ENCODE assay signal across 16 mouse cellular contexts in the genomic region with DNA sequence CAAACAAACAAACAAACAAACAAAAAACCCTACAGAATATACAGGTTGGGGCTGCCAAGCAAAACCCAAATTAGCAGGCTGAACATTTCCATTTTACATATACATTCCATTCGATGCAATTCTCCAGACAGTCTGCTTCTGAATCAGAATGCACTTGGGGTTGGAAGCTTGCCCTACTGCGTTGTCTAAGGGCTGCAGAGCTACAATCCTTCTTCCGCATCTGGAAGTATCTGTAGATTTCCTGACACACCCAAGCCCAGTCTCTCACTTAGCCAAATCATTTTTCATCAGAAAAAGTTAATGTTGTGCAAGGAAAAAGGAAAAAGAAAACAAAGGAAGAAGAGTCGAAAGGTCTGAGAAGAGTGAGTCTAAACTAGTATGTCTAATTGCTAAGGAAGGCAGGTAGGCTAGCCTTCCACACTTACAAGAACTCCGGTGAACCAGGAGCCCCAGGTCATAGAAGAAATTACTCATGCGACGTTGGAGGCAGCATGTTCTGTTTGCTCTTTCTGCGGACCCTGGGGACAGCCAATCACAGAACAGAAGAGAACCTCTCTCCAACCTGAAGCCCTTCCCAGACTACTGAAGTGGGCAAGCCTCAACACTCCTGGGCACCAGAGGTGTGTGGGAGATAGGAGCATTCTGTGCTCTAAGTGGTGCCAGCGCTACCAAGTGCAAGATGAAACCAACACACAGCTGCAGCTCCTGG. TPM values are rescaled to one million over a fixed set of nuclear protein-coding genes. Genes with fewer than 3 reads are reported as not detected.
DNase-seq lines count a peak whose midpoint lies in the region; ATAC-seq and TF ChIP-seq lines count a peak whose summit lies in the region.
"Had no signal": no experiment of that assay in that cellular context is flagged by ENCODE, and none has a peak within 500 bp of the region (broad histone marks: within the 10 kb centered on the region; RNA-seq: fewer than 3 reads in every experiment).

No protein-coding gene starts in this region.

- intact Hi-C loops in heart, postnatal 10 days (cut with DNase I): no loop called here

- 63% methylated on average over 9 of the region's 9 CpGs for WGBS in heart, embryonic 16.5 days
- WGBS in stomach, postnatal 0 days: 41% methylated on average over 9 of the region's 9 CpGs
- 91% methylated on average over 9 of the region's 9 CpGs for WGBS in forebrain, embryonic 15.5 days

- no peak for ATAC-seq in heart, embryonic 16.5 days (replicated peaks; ENCODE audit: extremely low read depth, insufficient read depth, low FRiP score)
- ATAC-seq in stomach, postnatal 0 days (ENCODE audit: low FRiP score, low TSS enrichment): no peak; the same call in 1 of the 2 replicates
- no peak for ATAC-seq in forebrain, embryonic 15.5 days (replicated peaks)
- ATAC-seq: forebrain, embryonic 13.5 days; intestine, postnatal 0 days; midbrain, embryonic 16.5 days had no signal

- no peak overlapping the region for H3K4me2 ChIP-seq in heart, embryonic 16.5 days (ENCODE audit: low read depth, low read length)
- no peak overlapping the region for H3K4me2 ChIP-seq in stomach, postnatal 0 days (replicated peaks; ENCODE audit: low read depth)
- H3K4me2 ChIP-seq in forebrain, embryonic 15.5 days (replicated peaks): no peak overlapping the region
- H3K4me2 ChIP-seq: forebrain, embryonic 13.5 days; heart, embryonic 11.5 days; hindbrain, embryonic 14.5 days; liver, embryonic 15.5 days had no signal

- no peak for DNase-seq in heart, postnatal 10 days
- peak; percentile 30 for DNase-seq in right cerebral cortex, adult 18-20 months
- DNase-seq in right cerebral cortex, postnatal 10 days (ENCODE audit: low spot score in 2 of 2): no peak
- no peak for DNase-seq in stomach, postnatal 0 days (ENCODE audit: low spot score)
- DNase-seq: adrenal gland, postnatal 25 days; cerebellum, postnatal 10 days; thymus, adult 2 months had no signal

- no peaks in the 10 kb centered on the region for H3K27me3 ChIP-seq in heart, embryonic 16.5 days (ENCODE audit: control insufficient read depth, insufficient read depth, low read length)
- H3K27me3 ChIP-seq in stomach, postnatal 0 days (ENCODE audit: control insufficient read depth, insufficient read depth, low read length): no peaks in the 10 kb centered on the region
- no peaks in the 10 kb centered on the region for H3K27me3 ChIP-seq in forebrain, embryonic 15.5 days
- H3K27me3 ChIP-seq: forebrain, embryonic 13.5 days; liver, embryonic 15.5 days had no signal

- peaks cover 8% of the 10 kb centered on the region; the same call in 1 of the 2 replicates for H3K36me3 ChIP-seq in heart, embryonic 16.5 days (ENCODE audit: control insufficient read depth, insufficient read depth)
- peaks cover 10% of the 10 kb centered on the region for H3K36me3 ChIP-seq in stomach, postnatal 0 days (ENCODE audit: control insufficient read depth, insufficient read depth, low read length)
- no peaks in the 10 kb centered on the region for H3K36me3 ChIP-seq in forebrain, embryonic 15.5 days

- no peak for TF ChIP-seq POLR2A in embryonic fibroblast, embryonic 13.5 days (IDR thresholded peaks at IDR 0.05; ENCODE audit: low read depth, low read length)

- 0 out of 2 replicates have a peak, but pooled peaks cover 2% of the 10 kb centered on the region for H3K9me3 ChIP-seq in heart, embryonic 16.5 days (replicated peaks; ENCODE audit: control insufficient read depth, low read length)
- H3K9me3 ChIP-seq in stomach, postnatal 0 days (ENCODE audit: control insufficient read depth, low read length): no peaks in the 10 kb centered on the region
- no peaks in the 10 kb centered on the region for H3K9me3 ChIP-seq in forebrain, embryonic 15.5 days
- H3K9me3 ChIP-seq: forebrain, embryonic 13.5 days; liver, embryonic 15.5 days had no signal

- H3K4me3 ChIP-seq in heart, embryonic 16.5 days (ENCODE audit: low read length): no peak overlapping the region
- H3K4me3 ChIP-seq in embryonic fibroblast, embryonic 13.5 days (ENCODE audit: insufficient read depth, low read length): no peak overlapping the region
- no peak overlapping the region for H3K4me3 ChIP-seq in stomach, postnatal 0 days (ENCODE audit: low read depth, low read length)
- no peak overlapping the region for H3K4me3 ChIP-seq in forebrain, embryonic 15.5 days
- H3K4me3 ChIP-seq: forebrain, embryonic 13.5 days; liver, embryonic 15.5 days had no signal

- H3K9ac ChIP-seq in heart, embryonic 16.5 days (ENCODE audit: low read length): no peak overlapping the region
- H3K9ac ChIP-seq in stomach, postnatal 0 days (ENCODE audit: low read length): no peak overlapping the region
- H3K9ac ChIP-seq in forebrain, embryonic 15.5 days (replicated peaks): no peak overlapping the region
- H3K9ac ChIP-seq: forebrain, embryonic 13.5 days; hindbrain, embryonic 14.5 days; liver, embryonic 15.5 days had no signal

- H3K4me1 ChIP-seq in heart, embryonic 16.5 days (ENCODE audit: control insufficient read depth, insufficient read depth, low read length): peaks cover 19% of the 10 kb centered on the region
- peaks cover 11% of the 10 kb centered on the region for H3K4me1 ChIP-seq in embryonic fibroblast, embryonic 13.5 days (ENCODE audit: control insufficient read depth, insufficient read depth, low read length)
- no peaks in the 10 kb centered on the region; the same call in 1 of the 2 replicates for H3K4me1 ChIP-seq in stomach, postnatal 0 days (replicated peaks; ENCODE audit: control insufficient read depth, insufficient read depth)
- H3K4me1 ChIP-seq in forebrain, embryonic 15.5 days: no peaks in the 10 kb centered on the region
- H3K4me1 ChIP-seq: forebrain, embryonic 13.5 days had no signal

- TF ChIP-seq CTCF in embryonic fibroblast, embryonic 13.5 days (IDR thresholded peaks at IDR 0.05; ENCODE audit: borderline replicate concordance, insufficient read depth, low read length): no peak
- no peak for TF ChIP-seq CTCF in stomach, postnatal 0 days (IDR thresholded peaks at IDR 0.05; ENCODE audit: low read depth)

- H3K27ac ChIP-seq in heart, embryonic 16.5 days (ENCODE audit: low read length): peak overlapping the region; percentile 1; the same call in 1 of the 2 replicates
- peak overlapping the region; percentile 66 for H3K27ac ChIP-seq in embryonic fibroblast, embryonic 13.5 days (ENCODE audit: insufficient read depth, low read length)
- peak overlapping the region; percentile 56 for H3K27ac ChIP-seq in stomach, postnatal 0 days (replicated peaks)
- H3K27ac ChIP-seq in forebrain, embryonic 15.5 days (replicated peaks): no peak overlapping the region
- H3K27ac ChIP-seq: forebrain, embryonic 13.5 days; hindbrain, embryonic 14.5 days; liver, embryonic 15.5 days had no signal

- no peak for TF ChIP-seq EP300 in stomach, postnatal 0 days (optimal IDR thresholded peaks at IDR 0.05)

RNA-seq across cellular contexts. Expression of a gene that starts 55.1 kb away (rescaled TPM):
- 23.1 and 24.9 TPM in 2 replicates for polyA plus RNA-seq in heart, embryonic 16.5 days (2015; fragmentation: Nextera tagmentation; extraction: Ambion mirVana)
- total RNA-seq in heart, postnatal 10 days (2021): 10 to 100 TPM; 42.0 to 84.3 TPM
- 53.1 and 78.3 TPM in 2 replicates for polyA plus RNA-seq in embryonic fibroblast, embryonic 13.5 days (2011; ENCODE audit: insufficient read length, low read depth, missing spikeins)
- polyA plus RNA-seq in stomach, postnatal 0 days (2015; fragmentation: Nextera tagmentation; extraction: Ambion mirVana): 36.0 and 44.6 TPM in 2 replicates
- polyA plus RNA-seq in forebrain, embryonic 15.5 days (2015; fragmentation: Nextera tagmentation; extraction: Ambion mirVana): 39.3 and 40.3 TPM in 2 replicates
